Mouse (Mus musculus): ENCODE data around the gene Pimreg. TPM values are rescaled to one million over a fixed set of nuclear protein-coding genes. Genes with fewer than 3 reads are reported as not detected.

Pimreg gene
- 1.9 TPM for polyA plus RNA-seq (2017; shearing (Covaris generic))

GRCm38 (mm10) chr11:72041768-72042607 lies at the start of gene Pimreg:
Pimreg (plus strand) TSS chr11:72042032.

GRCm38 (mm10) chr11:72037409-72037808 lies 4.4 kb upstream of the Pimreg start, which contains the start of gene Aipl1:
Aipl1 (minus strand) TSS chr11:72037509.

Other genes with a start within 250 kb of the Pimreg start
- 0.42 TPM for gene Aipl1, start 4.5 kb upstream of the Pimreg start, polyA plus RNA-seq (2017; shearing (Covaris generic))
- gene Pitpnm3, start 93.7 kb downstream of the Pimreg start, polyA plus RNA-seq (2017; shearing (Covaris generic)) = not detected
- gene Gm43951, start 164.8 kb downstream of the Pimreg start, polyA plus RNA-seq (2017; shearing (Covaris generic)) = 0.33 TPM
- 31.2 TPM for gene 4933427D14Rik, start 165.4 kb downstream of the Pimreg start, polyA plus RNA-seq (2017; shearing (Covaris generic))
- 123 TPM for gene Txndc17, start 165.5 kb downstream of the Pimreg start, polyA plus RNA-seq (2017; shearing (Covaris generic))
- 26.1 TPM for gene Med31, start 173.6 kb downstream of the Pimreg start, polyA plus RNA-seq (2017; shearing (Covaris generic))
- not detected for gene Slc13a5, start 225.2 kb downstream of the Pimreg start, polyA plus RNA-seq (2017; shearing (Covaris generic))

All from CD4-positive, CD25-positive, alpha-beta regulatory T cell, adult 9 weeks (primary cell).